Mouse (Mus musculus) embryonic facial prominence, embryonic 13.5 days (tissue): ENCODE data around the gene Krcc1. TPM values are rescaled to one million over a fixed set of nuclear protein-coding genes. Genes with fewer than 3 reads are reported as not detected.
"Not testable (repeated sequence)": the region's sequence is repeated elsewhere in the genome, so short reads cannot be mapped to it uniquely, and the experiment has no call there.

Source experiments
- ATAC-seq: fragments of 200-750 bp; cut with Nextera tagmentation; 2 replicates; pipeline ENCODE4 v1.8.0; 2017; ENCODE audit warnings: low read depth; ENCODE audit not compliant: insufficient number of reproducible peaks, insufficient read depth, low FRiP score, low TSS enrichment
- H3K27ac ChIP-seq: fragments of 300-500 bp; sonication (generic); 2 replicates; pipeline ENCODE4 v1.5.1; 2015; ENCODE audit warnings: moderate library complexity, mild to moderate bottlenecking, inconsistent platforms
- H3K27me3 ChIP-seq: fragments of 300-500 bp; sonication (generic); 2 replicates; pipeline ENCODE4 v1.6.1; 2015; ENCODE audit warnings: mild to moderate bottlenecking, inconsistent platforms
- H3K36me3 ChIP-seq: fragments of 300-500 bp; sonication (generic); 2 replicates; pipeline ENCODE4 v1.6.1; 2015; ENCODE audit warnings: mild to moderate bottlenecking, inconsistent platforms
- H3K4me1 ChIP-seq: fragments of 300-500 bp; sonication (generic); 2 replicates; pipeline ENCODE4 v1.6.1; 2015; ENCODE audit warnings: inconsistent platforms
- H3K4me2 ChIP-seq: fragments of 300-500 bp; sonication (generic); 2 replicates; pipeline ENCODE4 v1.6.1; 2015; ENCODE audit warnings: moderate library complexity, mild to moderate bottlenecking, inconsistent platforms
- H3K4me3 ChIP-seq: fragments of 300-500 bp; sonication (generic); 2 replicates; pipeline ENCODE4 v1.5.1; 2015; ENCODE audit warnings: mild to moderate bottlenecking, inconsistent platforms
- H3K9ac ChIP-seq: fragments of 300-500 bp; sonication (generic); 2 replicates; pipeline ENCODE4 v1.6.1; 2015; ENCODE audit warnings: mild to moderate bottlenecking, inconsistent platforms
- H3K9me3 ChIP-seq: fragments of 300-500 bp; sonication (generic); 2 replicates; pipeline ENCODE4 v1.6.1; 2016; ENCODE audit warnings: inconsistent platforms
- WGBS: fragments of 180-500 bp; shearing (Covaris S2); methylation state at CpG from one replicate; pipeline ENCODE4 v1.1.7; 2015; ENCODE audit warnings: mixed read lengths; 5-methylcytosine and 5-hydroxymethylcytosine counted together
- polyA plus RNA-seq: library from polyadenylated mRNA; unstranded; fragments of >200 nt; fragmentation: Nextera tagmentation; extraction: Ambion mirVana; gene quantifications from 2 replicates; pipeline ENCODE4 v1.2.1, GENCODE M21; 2015

The Krcc1 gene
- polyA plus RNA-seq, 1 experiment from 2014 or later: 38.3 TPM

DNA sequence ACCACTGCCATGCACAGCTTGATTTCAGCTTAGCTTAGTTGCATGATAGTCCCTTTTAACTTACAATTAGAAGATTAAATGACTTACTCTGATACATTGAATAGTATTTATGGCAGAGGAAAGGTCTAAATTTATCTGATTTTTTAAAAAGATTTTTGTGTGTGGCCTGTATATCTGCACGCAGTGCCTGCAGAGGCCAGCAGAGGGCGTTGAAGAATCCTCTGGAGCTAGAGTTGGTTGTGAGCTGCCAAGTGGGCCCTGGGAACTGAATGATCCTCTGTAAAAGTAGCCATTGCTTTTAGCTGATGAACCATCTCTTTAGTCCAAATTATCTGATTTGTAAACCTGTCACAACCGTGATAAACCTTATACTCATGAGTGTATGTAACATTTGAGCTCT is 27.3 kb downstream of the Krcc1 start:
- Histone ChIP-seq H3K27ac (no peak overlapping the region), H3K27me3 (no peaks in the 10 kb centered on the region), H3K9me3 (no peaks in the 10 kb centered on the region), H3K9ac (no peak overlapping the region), H3K4me1 (no peaks in the 10 kb centered on the region), H3K4me2 (no peak overlapping the region), H3K36me3 (no peaks in the 10 kb centered on the region), H3K4me3 (no peak overlapping the region)
- no peak for ATAC-seq
- WGBS: 33% methylated on average over 3 of the region's 3 CpGs

GRCm38 (mm10) chr6:71302097-71302731 is 30.7 kb downstream of the Krcc1 start:
- Histone ChIP-seq H3K27ac (no peak overlapping the region), H3K4me2 (no peak overlapping the region), H3K36me3 (no peaks in the 10 kb centered on the region), H3K9me3 (no peaks in the 10 kb centered on the region), H3K4me3 (no peak overlapping the region), H3K27me3 (no peaks in the 10 kb centered on the region), H3K4me1 (no peaks in the 10 kb centered on the region), H3K9ac (no peak overlapping the region)
- WGBS: 66% methylated on average over 6 of the region's 6 CpGs
- no peak for ATAC-seq

- no peak overlapping the region for H3K4me3 ChIP-seq
- no peaks in the 10 kb centered on the region for H3K27me3 ChIP-seq
- no peaks in the 10 kb centered on the region for H3K36me3 ChIP-seq
- no peaks in the 10 kb centered on the region for H3K9me3 ChIP-seq
- no peak overlapping the region for H3K9ac ChIP-seq
- H3K4me1 ChIP-seq: no peaks in the 10 kb centered on the region
- 89% methylated on average over 8 of the region's 8 CpGs for WGBS
- ATAC-seq: no peak
- H3K27ac ChIP-seq: no peak overlapping the region
- no peak overlapping the region for H3K4me2 ChIP-seq
Observed at GRCm38 (mm10) chr6:71307486-71307885, 36.0 kb downstream of the Krcc1 start.

DNA sequence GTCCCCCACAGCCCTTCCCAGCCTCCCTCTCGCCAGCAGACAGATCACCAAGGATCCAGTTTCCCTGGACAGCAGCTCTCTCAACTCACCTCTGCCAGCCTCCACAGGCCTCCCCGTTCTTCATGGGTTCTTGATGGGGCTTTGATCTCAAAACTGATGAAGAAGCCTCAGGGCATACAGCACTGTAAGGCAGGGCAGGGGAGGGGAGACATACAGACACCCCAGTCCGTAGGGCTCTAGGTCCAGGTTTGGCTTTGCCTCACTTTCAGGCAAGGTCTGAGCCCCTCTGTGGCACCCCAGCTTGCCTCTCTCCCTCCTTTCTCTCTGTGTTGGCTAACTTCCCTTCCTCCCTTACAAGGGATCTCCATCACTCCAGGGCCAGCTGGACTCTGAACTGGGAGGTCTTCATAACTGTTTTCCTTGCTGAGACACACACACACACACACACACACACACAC is 50.4 kb downstream of the Krcc1 start, which contains the start of gene Smyd1:
TSS of gene Smyd1 (minus strand) at position 408 of the 458 bp plus-strand sequence.
- Histone ChIP-seq H3K36me3 (no peaks in the 10 kb centered on the region), H3K27me3 (no peaks in the 10 kb centered on the region), H3K4me2 (no peak within 1 kb of the TSS), H3K4me1 (no peaks in the 10 kb centered on the region), H3K4me3 (no peak within 1 kb of the TSS), H3K9me3 (no peaks in the 10 kb centered on the region), H3K27ac (no peak within 1 kb of the TSS), H3K9ac (no peak within 1 kb of the TSS)
- WGBS: 61% methylated on average over 3 of the region's 3 CpGs
- ATAC-seq: no peak

DNA sequence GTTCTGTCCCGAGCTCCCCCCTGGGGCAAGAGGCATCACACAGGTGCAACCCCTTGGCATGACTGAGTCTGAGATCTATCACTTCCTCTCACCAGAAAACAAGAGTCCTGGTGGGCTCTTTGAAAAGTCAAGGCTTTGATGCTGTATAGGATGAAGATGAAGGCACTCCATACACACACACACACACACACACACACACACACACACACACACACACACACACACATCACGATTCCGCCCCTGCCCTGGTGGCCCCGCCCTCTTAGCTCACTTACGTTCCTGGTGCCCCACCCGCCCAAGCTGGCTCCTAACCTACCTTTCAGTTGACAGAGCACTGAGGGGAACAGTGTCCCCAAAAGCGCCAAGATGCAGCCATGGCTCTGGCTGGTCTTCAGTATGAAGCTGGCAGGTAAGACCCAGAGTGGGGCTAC is 51.0 kb downstream of the Krcc1 start, which contains the start of gene Cd8b1:
TSS of gene Cd8b1 (plus strand) at position 298 of the 431 bp plus-strand sequence.
- Histone ChIP-seq H3K36me3 (no peaks in the 10 kb centered on the region), H3K9ac (no peak within 1 kb of the TSS), H3K4me3 (no peak within 1 kb of the TSS), H3K27me3 (no peaks in the 10 kb centered on the region), H3K27ac (no peak within 1 kb of the TSS), H3K4me2 (no peak within 1 kb of the TSS), H3K4me1 (no peaks in the 10 kb centered on the region), H3K9me3 (no peaks in the 10 kb centered on the region)
- WGBS: 85% methylated on average over 7 of the region's 7 CpGs
- ATAC-seq: no peak

GRCm38 (mm10) chr6:71324816-71325215 is 53.3 kb downstream of the Krcc1 start:
- 89% methylated on average over 9 of the region's 9 CpGs for WGBS

GRCm38 (mm10) chr6:71329881-71330280 is 58.4 kb downstream of the Krcc1 start:
- Histone ChIP-seq H3K4me1 (no peaks in the 10 kb centered on the region), H3K4me2 (no peak overlapping the region), H3K27me3 (no peaks in the 10 kb centered on the region), H3K27ac (no peak overlapping the region), H3K36me3 (no peaks in the 10 kb centered on the region), H3K4me3 (no peak overlapping the region), H3K9me3 (no peaks in the 10 kb centered on the region), H3K9ac (no peak overlapping the region)
- ATAC-seq: no peak
- WGBS: 86% methylated on average over 6 of the region's 6 CpGs

More at GRCm38 (mm10) chr6:71324816-71325215, 53.3 kb downstream of the Krcc1 start:
- no peak overlapping the region for H3K4me3 ChIP-seq
- H3K27me3 ChIP-seq: no peaks in the 10 kb centered on the region
- H3K27ac ChIP-seq: no peak overlapping the region
- H3K36me3 ChIP-seq: no peaks in the 10 kb centered on the region
- no peak overlapping the region for H3K9ac ChIP-seq
- no peaks in the 10 kb centered on the region for H3K9me3 ChIP-seq
- no peaks in the 10 kb centered on the region for H3K4me1 ChIP-seq
- no peak for ATAC-seq
- H3K4me2 ChIP-seq: no peak overlapping the region

- Histone ChIP-seq H3K9ac (no peak overlapping the region), H3K27ac (no peak overlapping the region), H3K4me1 (no peaks in the 10 kb centered on the region), H3K4me2 (no peak overlapping the region), H3K4me3 (no peak overlapping the region), H3K9me3 (no peaks in the 10 kb centered on the region), H3K36me3 (no peaks in the 10 kb centered on the region), H3K27me3 (no peaks in the 10 kb centered on the region)
- 85% methylated on average over 7 of the region's 7 CpGs for WGBS
- ATAC-seq: no peak
Observed at GRCm38 (mm10) chr6:71330486-71330885, 59.0 kb downstream of the Krcc1 start.

- H3K9me3 ChIP-seq, H3K4me3 ChIP-seq, H3K27me3 ChIP-seq, ATAC-seq, H3K9ac ChIP-seq, H3K4me2 ChIP-seq, H3K36me3 ChIP-seq, H3K27ac ChIP-seq, H3K4me1 ChIP-seq: not testable (repeated sequence)
- WGBS: 90% methylated on average over 2 of the region's 4 CpGs
Observed at GRCm38 (mm10) chr6:71331491-71331890, 60.0 kb downstream of the Krcc1 start.

DNA sequence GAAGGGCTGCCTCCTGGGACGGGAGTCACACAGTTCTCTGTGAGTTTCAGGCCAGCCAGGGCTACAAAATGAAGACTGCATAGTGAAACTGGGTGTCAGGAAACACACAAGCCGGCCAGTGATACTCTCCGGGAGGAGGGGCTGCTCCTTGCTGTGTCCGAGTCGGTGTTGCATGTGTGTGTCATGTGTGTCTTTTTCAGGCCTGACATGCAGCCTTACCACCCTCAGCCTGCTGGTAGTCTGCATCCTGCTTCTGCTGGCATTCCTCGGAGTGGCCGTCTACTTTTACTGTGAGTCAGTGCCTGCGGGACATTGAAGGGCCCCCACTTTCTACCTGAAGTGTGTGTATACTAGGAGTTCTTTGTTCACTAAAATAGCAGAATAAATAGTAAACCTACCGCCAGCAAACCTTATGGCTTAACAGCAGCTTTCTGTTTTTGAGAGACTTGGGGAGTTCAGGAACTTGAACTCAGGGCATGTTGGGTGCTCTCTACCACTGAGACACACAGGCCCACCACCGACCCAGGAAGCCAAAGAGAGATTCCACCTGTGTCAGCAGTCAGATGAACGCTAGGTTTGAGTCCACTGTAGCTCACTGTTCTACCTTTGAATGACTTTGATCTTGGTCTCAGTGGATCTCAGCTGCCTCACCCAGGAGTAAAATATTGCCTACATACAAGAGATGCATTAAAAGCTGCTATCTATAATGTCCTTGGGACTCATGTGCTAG is 60.9 kb downstream of the Krcc1 start:
- no peak overlapping the region for H3K9ac ChIP-seq
- no peak overlapping the region for H3K27ac ChIP-seq
- no peaks in the 10 kb centered on the region for H3K36me3 ChIP-seq
- no peak overlapping the region for H3K4me3 ChIP-seq
- no peak for ATAC-seq
- no peaks in the 10 kb centered on the region for H3K9me3 ChIP-seq
- no peaks in the 10 kb centered on the region for H3K27me3 ChIP-seq
- WGBS: 77% methylated on average over 11 of the region's 11 CpGs
- H3K4me1 ChIP-seq: no peaks in the 10 kb centered on the region
- no peak overlapping the region for H3K4me2 ChIP-seq

DNA sequence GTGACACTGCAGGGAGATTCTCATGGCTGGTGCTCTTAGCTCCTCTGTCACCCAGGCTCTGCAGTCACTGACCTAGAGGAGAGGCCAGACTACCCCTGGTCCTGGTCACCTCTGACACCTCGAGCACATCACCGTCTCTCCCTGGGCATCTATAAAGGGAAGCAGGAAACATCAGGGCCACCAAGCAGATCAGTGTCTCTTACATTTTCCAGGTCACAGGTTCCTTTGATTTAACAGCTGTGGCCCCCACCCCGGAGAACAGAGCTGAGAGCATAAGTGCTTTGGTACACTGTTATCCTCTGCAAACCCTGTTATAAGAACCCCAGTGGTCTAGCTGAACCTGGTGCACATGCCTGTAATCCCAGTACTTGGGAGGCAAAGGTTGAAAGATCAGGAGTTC is 61.6 kb downstream of the Krcc1 start:
- H3K4me3 ChIP-seq: no peak overlapping the region
- no peak overlapping the region for H3K27ac ChIP-seq
- no peaks in the 10 kb centered on the region for H3K4me1 ChIP-seq
- H3K27me3 ChIP-seq: no peaks in the 10 kb centered on the region
- H3K9ac ChIP-seq: no peak overlapping the region
- 78% methylated on average over 3 of the region's 3 CpGs for WGBS
- no peaks in the 10 kb centered on the region for H3K36me3 ChIP-seq
- no peaks in the 10 kb centered on the region for H3K9me3 ChIP-seq
- no peak for ATAC-seq
- H3K4me2 ChIP-seq: no peak overlapping the region
